Mouse (Mus musculus) ES-Bruce4 (cell line): Measurements from ENCODE around the gene Vstm4. TPM values are rescaled to one million over a fixed set of nuclear protein-coding genes. Genes with fewer than 3 reads are reported as not detected.

Experiments used
- H3K27ac ChIP-seq: 2 replicates; pipeline ENCODE4 v1.5.1; 2012; ENCODE audit warnings: low read length, inconsistent platforms; ENCODE audit not compliant: insufficient read depth
- H3K27me3 ChIP-seq: 2 replicates; pipeline ENCODE4 v1.6.1; 2012; ENCODE audit warnings: mild to moderate bottlenecking, low read length, inconsistent platforms; ENCODE audit not compliant: control insufficient read depth, poor library complexity, insufficient read depth, severe bottlenecking
- H3K36me3 ChIP-seq: 2 replicates; pipeline ENCODE4 v1.6.1; 2012; ENCODE audit warnings: inconsistent platforms, mild to moderate bottlenecking, low read length, moderate library complexity; ENCODE audit not compliant: control insufficient read depth, poor library complexity, insufficient read depth, severe bottlenecking
- H3K4me1 ChIP-seq: one replicate; pipeline ENCODE4 v1.8.1; 2011; ENCODE audit warnings: low read length; ENCODE audit not compliant: control insufficient read depth, insufficient read depth
- H3K4me3 ChIP-seq: 2 replicates; pipeline ENCODE4 v1.5.1; 2011; ENCODE audit warnings: low read depth, mild to moderate bottlenecking, low read length
- H3K9ac ChIP-seq: 2 replicates; pipeline ENCODE4 v1.6.1; 2012; ENCODE audit warnings: low read depth, mild to moderate bottlenecking, inconsistent platforms; ENCODE audit not compliant: poor library complexity, severe bottlenecking
- H3K9me3 ChIP-seq: replicated peaks from 2 replicates; pipeline ENCODE4 v1.6.1; 2012; ENCODE audit warnings: mild to moderate bottlenecking, low read length, inconsistent platforms; ENCODE audit not compliant: control insufficient read depth, poor library complexity, insufficient read depth, severe bottlenecking
- CTCF ChIP-seq: IDR thresholded peaks from one replicate; pipeline ENCODE4 v1.8.1; 2011; ENCODE audit warnings: low read depth, low read length
- EP300 ChIP-seq: IDR thresholded peaks from 2 replicates; pipeline ENCODE4 v1.6.1; 2011; ENCODE audit warnings: low read depth, low read length; ENCODE audit not compliant: insufficient read depth
- POLR2A ChIP-seq: IDR thresholded peaks from one replicate; pipeline ENCODE4 v1.8.1; 2011; ENCODE audit warnings: low read length; ENCODE audit not compliant: insufficient read depth
- polyA plus RNA-seq: library from polyadenylated mRNA; stranded (reverse); fragments of >200 nt; gene quantifications from 2 replicates; pipeline ENCODE4 v1.2.4, GENCODE M21; 2011; ENCODE audit warnings: low read depth; ENCODE audit not compliant: missing spikeins, insufficient read depth, insufficient read length

Vstm4 gene
- polyA plus RNA-seq, 1 experiment, result not detected

GRCm38 (mm10) chr14:32958671-32959070 lies 102.1 kb downstream of the Vstm4 start:
- TF ChIP-seq EP300 (no peak), POLR2A (no peak), CTCF (no peak)
- H3K4me1 ChIP-seq, result no peaks in the 10 kb centered on the region
- no peak overlapping the region for H3K9ac ChIP-seq
- no peaks in the 10 kb centered on the region for H3K9me3 ChIP-seq
- no peak overlapping the region for H3K4me3 ChIP-seq
- no peaks in the 10 kb centered on the region for H3K27me3 ChIP-seq
- no peak overlapping the region for H3K27ac ChIP-seq
- H3K36me3 ChIP-seq, result no peaks in the 10 kb centered on the region

- TF ChIP-seq EP300 (no peak), CTCF (peak; percentile 78)
- H3K9ac ChIP-seq, result no peak overlapping the region
- no peak overlapping the region for H3K27ac ChIP-seq
- H3K27me3 ChIP-seq, result no peaks in the 10 kb centered on the region
- H3K4me3 ChIP-seq, result no peak overlapping the region
- no peaks in the 10 kb centered on the region for H3K4me1 ChIP-seq
- H3K9me3 ChIP-seq, result no peaks in the 10 kb centered on the region
- H3K36me3 ChIP-seq, result no peaks in the 10 kb centered on the region
Measured at GRCm38 (mm10) chr14:32960481-32960880, 103.9 kb downstream of the Vstm4 start.

GRCm38 (mm10) chr14:32964742-32965141 lies 108.2 kb downstream of the Vstm4 start:
- Histone ChIP-seq H3K9me3 (no peaks in the 10 kb centered on the region), H3K9ac (no peak overlapping the region), H3K4me3 (no peak overlapping the region), H3K27ac (no peak overlapping the region), H3K36me3 (no peaks in the 10 kb centered on the region), H3K27me3 (no peaks in the 10 kb centered on the region), H3K4me1 (no peaks in the 10 kb centered on the region)
- no peak for TF ChIP-seq EP300
- TF ChIP-seq CTCF, result no peak
- no peak for TF ChIP-seq POLR2A

- no peak overlapping the region for H3K4me3 ChIP-seq
- no peak overlapping the region for H3K27ac ChIP-seq
- H3K27me3 ChIP-seq, result no peaks in the 10 kb centered on the region
- no peaks in the 10 kb centered on the region for H3K4me1 ChIP-seq
- no peaks in the 10 kb centered on the region for H3K9me3 ChIP-seq
- H3K9ac ChIP-seq, result no peak overlapping the region
- no peak for TF ChIP-seq CTCF
- TF ChIP-seq POLR2A, result no peak
- no peak for TF ChIP-seq EP300
- no peaks in the 10 kb centered on the region for H3K36me3 ChIP-seq
Measured at GRCm38 (mm10) chr14:32970700-32971099, 114.1 kb downstream of the Vstm4 start.

- no peak overlapping the region for H3K4me3 ChIP-seq
- no peak for TF ChIP-seq EP300
Measured at GRCm38 (mm10) chr14:32984176-32984738, 127.7 kb downstream of the Vstm4 start.

GRCm38 (mm10) chr14:32986659-32987058 lies 130.1 kb downstream of the Vstm4 start:
- no peaks in the 10 kb centered on the region for H3K36me3 ChIP-seq
- H3K9ac ChIP-seq, result no peak overlapping the region
- TF ChIP-seq CTCF (no peak), EP300 (no peak), POLR2A (no peak)
- no peaks in the 10 kb centered on the region for H3K9me3 ChIP-seq
- H3K27ac ChIP-seq, result no peak overlapping the region
- no peak overlapping the region for H3K4me3 ChIP-seq
- H3K4me1 ChIP-seq, result no peaks in the 10 kb centered on the region
- no peaks in the 10 kb centered on the region for H3K27me3 ChIP-seq

More at GRCm38 (mm10) chr14:32984176-32984738, 127.7 kb downstream of the Vstm4 start:
- no peaks in the 10 kb centered on the region for H3K4me1 ChIP-seq
- no peak overlapping the region for H3K27ac ChIP-seq
- no peaks in the 10 kb centered on the region for H3K9me3 ChIP-seq
- H3K36me3 ChIP-seq, result no peaks in the 10 kb centered on the region
- H3K9ac ChIP-seq, result no peak overlapping the region
- H3K27me3 ChIP-seq, result no peaks in the 10 kb centered on the region

Other genes starting within 250 kb of the Vstm4 start
- gene 3425401B19Rik, start 171.5 kb upstream of the Vstm4 start, polyA plus RNA-seq, result not detected in 2 replicates
- not detected in 2 replicates for gene Tmem273, start 70.8 kb upstream of the Vstm4 start, polyA plus RNA-seq
- not detected in 2 replicates for gene Fam170b, start 22.8 kb upstream of the Vstm4 start, polyA plus RNA-seq
- 0.38 and 0.67 TPM in 2 replicates for gene Lrrc18, start 134.6 kb downstream of the Vstm4 start, polyA plus RNA-seq